ENCODE assay signal across 8 mouse cellular contexts in genomic region chr8:83739711-83740468, GRCm38 (mm10). TPM values are rescaled to one million over a fixed set of nuclear protein-coding genes. Genes with fewer than 3 reads are reported as not detected.
DNase-seq lines count a peak whose midpoint lies in the region; ATAC-seq and TF ChIP-seq lines count a peak whose summit lies in the region.

No protein-coding gene starts in this region.

- peaks cover 16% of the 10 kb centered on the region for H3K27me3 ChIP-seq in forebrain, postnatal 0 days (ENCODE audit: insufficient read depth, low read length)
- peaks cover 26% of the 10 kb centered on the region; the same call in 1 of the 2 replicates for H3K27me3 ChIP-seq in forebrain, embryonic 14.5 days (replicated peaks; ENCODE audit: control insufficient read depth, insufficient read depth, low read length)
- H3K27me3 ChIP-seq in hindbrain, postnatal 0 days (ENCODE audit: insufficient read depth, low read length) = 0 out of 2 replicates have a peak, but pooled peaks cover 2% of the 10 kb centered on the region
- no peaks in the 10 kb centered on the region for H3K27me3 ChIP-seq in splenic B cell, adult 2 months (ENCODE audit: control insufficient read depth, insufficient read depth, low read length, poor library complexity, severe bottlenecking)

- H3K4me3 ChIP-seq in forebrain, postnatal 0 days (ENCODE audit: low read depth, low read length) = no peak overlapping the region
- no peak overlapping the region for H3K4me3 ChIP-seq in forebrain, embryonic 14.5 days (ENCODE audit: low read depth, low read length)
- H3K4me3 ChIP-seq in bone marrow, adult 2 months (replicated peaks; ENCODE audit: control insufficient read depth, low read depth, low read length) = peak overlapping the region; percentile 98
- H3K4me3 ChIP-seq in hindbrain, postnatal 0 days (ENCODE audit: low read length) = peak overlapping the region; percentile 45; the same call in 1 of the 2 replicates

- H3K9ac ChIP-seq in forebrain, postnatal 0 days = no peak overlapping the region
- H3K9ac ChIP-seq in forebrain, embryonic 14.5 days (ENCODE audit: low read length) = no peak overlapping the region
- H3K9ac ChIP-seq in hindbrain, postnatal 0 days (replicated peaks; ENCODE audit: low read length) = no peak overlapping the region

- TF ChIP-seq POLR2A in bone marrow, adult 2 months (IDR thresholded peaks at IDR 0.05; ENCODE audit: borderline replicate concordance, control insufficient read depth, low read depth, low read length) = no peak

- no peaks in the 10 kb centered on the region for H3K9me3 ChIP-seq in forebrain, postnatal 0 days (ENCODE audit: low read length)
- H3K9me3 ChIP-seq in forebrain, embryonic 14.5 days (replicated peaks; ENCODE audit: control insufficient read depth, low read length) = no peaks in the 10 kb centered on the region
- no peaks in the 10 kb centered on the region for H3K9me3 ChIP-seq in hindbrain, postnatal 0 days (ENCODE audit: low read length)

- no peak for TF ChIP-seq CTCF in forebrain, postnatal 0 days (IDR thresholded peaks at IDR 0.05; ENCODE audit: low read depth)
- no peak for TF ChIP-seq CTCF in bone marrow, adult 2 months (IDR thresholded peaks at IDR 0.05; ENCODE audit: control insufficient read depth, insufficient read depth, low read length)
- no peak for TF ChIP-seq CTCF in hindbrain, postnatal 0 days (IDR thresholded peaks at IDR 0.05; ENCODE audit: low read depth)

- WGBS in forebrain, postnatal 0 days = 40% methylated on average over 8 of the region's 8 CpGs
- WGBS in forebrain, embryonic 14.5 days = 52% methylated on average over 8 of the region's 8 CpGs
- 5% methylated on average over 8 of the region's 8 CpGs for WGBS in bone marrow, adult 2 months
- 39% methylated on average over 8 of the region's 8 CpGs for WGBS in hindbrain, postnatal 0 days

- no peaks in the 10 kb centered on the region for H3K4me1 ChIP-seq in forebrain, postnatal 0 days (ENCODE audit: insufficient read depth)
- H3K4me1 ChIP-seq in forebrain, embryonic 14.5 days (ENCODE audit: control insufficient read depth, insufficient read depth, low read length) = 0 out of 2 replicates have a peak, but pooled peaks cover 4% of the 10 kb centered on the region
- peaks cover 12% of the 10 kb centered on the region for H3K4me1 ChIP-seq in bone marrow, adult 2 months (ENCODE audit: control insufficient read depth, insufficient read depth, low read length)
- 0 out of 2 replicates have a peak, but pooled peaks cover 4% of the 10 kb centered on the region for H3K4me1 ChIP-seq in hindbrain, postnatal 0 days (ENCODE audit: insufficient read depth, low read length)

- DNase-seq in forebrain, postnatal 0 days = no peak
- DNase-seq in forebrain, embryonic 14.5 days (ENCODE audit: low spot score) = no peak
- no peak for DNase-seq in hindbrain, postnatal 0 days (ENCODE audit: low spot score)
- peak; percentile 68 to 69 for DNase-seq in lung, postnatal 4 days
- DNase-seq in splenic B cell, adult 2 months (ENCODE audit: low read depth, low spot score) = peak; percentile 89
- DNase-seq in frontal cortex, postnatal 25 days (ENCODE audit: low spot score in 2 of 2) = no peak
- no peak for DNase-seq in cerebellum, adult 9-10 months

- peak overlapping the region; percentile 13; the same call in 1 of the 2 replicates for H3K4me2 ChIP-seq in forebrain, postnatal 0 days (ENCODE audit: low read depth)
- no peak overlapping the region for H3K4me2 ChIP-seq in forebrain, embryonic 14.5 days (ENCODE audit: low read length)
- H3K4me2 ChIP-seq in hindbrain, postnatal 0 days (ENCODE audit: low read depth, low read length) = peak overlapping the region; percentile 86; the same call in 1 of the 2 replicates

- no peaks in the 10 kb centered on the region for H3K36me3 ChIP-seq in forebrain, postnatal 0 days (ENCODE audit: insufficient read depth)
- H3K36me3 ChIP-seq in forebrain, embryonic 14.5 days (ENCODE audit: control insufficient read depth, insufficient read depth, low read length) = no peaks in the 10 kb centered on the region
- no peaks in the 10 kb centered on the region for H3K36me3 ChIP-seq in hindbrain, postnatal 0 days (ENCODE audit: insufficient read depth, low read length)
- peaks cover 3% of the 10 kb centered on the region; the same call in 1 of the 2 replicates for H3K36me3 ChIP-seq in splenic B cell, adult 2 months (ENCODE audit: control insufficient read depth, insufficient read depth, low read length, poor library complexity, severe bottlenecking)

- ATAC-seq in forebrain, postnatal 0 days = no peak
- ATAC-seq in forebrain, embryonic 14.5 days = no peak
- ATAC-seq in hindbrain, postnatal 0 days = no peak

- no peak overlapping the region for H3K27ac ChIP-seq in forebrain, postnatal 0 days (ENCODE audit: low read depth, low read length)
- H3K27ac ChIP-seq in forebrain, embryonic 14.5 days (ENCODE audit: low read depth, low read length) = no peak overlapping the region
- peak overlapping the region; percentile 98 for H3K27ac ChIP-seq in bone marrow, adult 2 months (ENCODE audit: control insufficient read depth, insufficient read depth, low read depth, low read length, poor library complexity)
- H3K27ac ChIP-seq in hindbrain, postnatal 0 days = no peak overlapping the region

RNA-seq across cellular contexts. Expression of gene Adgre5, which starts 1.2 kb away (rescaled TPM):
- total RNA-seq in forebrain, postnatal 0 days (2014; rRNA removed) = 9.2 and 9.9 TPM in 2 replicates
- polyA plus RNA-seq in forebrain, postnatal 0 days (2015; fragmentation: Nextera tagmentation; extraction: Ambion mirVana) = 6.7 and 9.2 TPM in 2 replicates
- 9.3 and 12.4 TPM in 2 replicates for polyA plus RNA-seq in forebrain, embryonic 14.5 days (2014; fragmentation: Nextera tagmentation; extraction: Ambion mirVana)
- 25.3 and 79.2 TPM in 2 replicates for polyA plus RNA-seq in bone marrow, adult 2 months (2011; ENCODE audit: insufficient read depth, insufficient read length, low replicate concordance, missing spikeins)
- total RNA-seq in hindbrain, postnatal 0 days (2014; rRNA removed) = 9.2 and 10.4 TPM in 2 replicates
- 8.2 and 8.6 TPM in 2 replicates for polyA plus RNA-seq in hindbrain, postnatal 0 days (2015; fragmentation: Nextera tagmentation; extraction: Ambion mirVana)

RNA-seq across cellular contexts. Expression of gene Ddx39, which starts 24.9 kb away (rescaled TPM):
- total RNA-seq in forebrain, postnatal 0 days (2014; rRNA removed) = 54.1 and 58.4 TPM in 2 replicates
- 76.3 and 79.5 TPM in 2 replicates for polyA plus RNA-seq in forebrain, postnatal 0 days (2015; fragmentation: Nextera tagmentation; extraction: Ambion mirVana)
- 120 and 133 TPM in 2 replicates for polyA plus RNA-seq in forebrain, embryonic 14.5 days (2014; fragmentation: Nextera tagmentation; extraction: Ambion mirVana)
- polyA plus RNA-seq in bone marrow, adult 2 months (2011; ENCODE audit: insufficient read depth, insufficient read length, low replicate concordance, missing spikeins) = 74.2 and 81.0 TPM in 2 replicates
- 36.2 and 44.6 TPM in 2 replicates for total RNA-seq in hindbrain, postnatal 0 days (2014; rRNA removed)
- 72.3 and 75.9 TPM in 2 replicates for polyA plus RNA-seq in hindbrain, postnatal 0 days (2015; fragmentation: Nextera tagmentation; extraction: Ambion mirVana)

RNA-seq across cellular contexts. Expression of gene Pkn1, which starts 40.9 kb away (rescaled TPM):
- 70.8 and 72.6 TPM in 2 replicates for total RNA-seq in forebrain, postnatal 0 days (2014; rRNA removed)
- 18.5 and 25.2 TPM in 2 replicates for polyA plus RNA-seq in forebrain, postnatal 0 days (2015; fragmentation: Nextera tagmentation; extraction: Ambion mirVana)
- 20.9 and 21.9 TPM in 2 replicates for polyA plus RNA-seq in forebrain, embryonic 14.5 days (2014; fragmentation: Nextera tagmentation; extraction: Ambion mirVana)
- 44.4 and 94.3 TPM in 2 replicates for polyA plus RNA-seq in bone marrow, adult 2 months (2011; ENCODE audit: insufficient read depth, insufficient read length, low replicate concordance, missing spikeins)
- total RNA-seq in hindbrain, postnatal 0 days (2014; rRNA removed) = 54.7 and 65.6 TPM in 2 replicates
- 18.2 and 21.8 TPM in 2 replicates for polyA plus RNA-seq in hindbrain, postnatal 0 days (2015; fragmentation: Nextera tagmentation; extraction: Ambion mirVana)

Comparison
In these comparisons a context has a peak if more than half of its experiments do, and no peak if none do; other contexts are left out.
1. DNase-seq: peak in lung, postnatal 4 days (2 of 2) and splenic B cell, adult 2 months (single experiment); none in forebrain, postnatal 0 days (single experiment), forebrain, embryonic 14.5 days (single experiment), hindbrain, postnatal 0 days (single experiment), frontal cortex, postnatal 25 days (0 of 2) and cerebellum, adult 9-10 months (single experiment).
2. H3K4me3 ChIP-seq: peak in bone marrow, adult 2 months (single experiment) and hindbrain, postnatal 0 days (single experiment); none in forebrain, postnatal 0 days (single experiment) and forebrain, embryonic 14.5 days (single experiment).